Comparison of ENCODE assay signal across 8 mouse cellular contexts in the genomic region with DNA sequence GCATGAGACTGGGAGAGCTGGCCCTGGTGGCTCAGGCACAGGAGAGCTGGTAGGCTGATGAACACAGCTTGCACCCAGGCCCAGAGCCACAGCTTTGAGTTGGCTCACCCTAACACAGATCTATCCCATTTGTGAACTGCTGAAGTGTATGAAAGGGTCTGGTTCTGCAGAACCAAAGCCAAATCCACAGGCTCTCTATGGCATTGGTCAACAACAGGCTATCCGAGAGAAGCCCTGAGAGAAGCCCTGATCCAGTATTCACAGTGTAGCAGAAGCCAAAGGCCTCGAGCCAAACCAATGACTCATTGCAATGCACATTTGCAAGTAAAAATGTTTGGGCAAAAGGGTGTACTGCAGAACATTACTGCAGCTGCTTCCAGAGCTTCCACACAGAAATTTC. TPM values are rescaled to one million over a fixed set of nuclear protein-coding genes. Genes with fewer than 3 reads are reported as not detected.
DNase-seq lines count a peak whose midpoint lies in the region; TF ChIP-seq lines count a peak whose summit lies in the region.

No protein-coding gene starts in this region.

- 0 out of 2 replicates have a peak, but pooled peaks cover 3% of the 10 kb centered on the region for H3K4me1 ChIP-seq in lung, adult 2 months (ENCODE audit: control insufficient read depth, insufficient read depth, low read length)
- 0 out of 2 replicates have a peak, but pooled peaks cover 2% of the 10 kb centered on the region for H3K4me1 ChIP-seq in cerebellum, adult 2 months (ENCODE audit: control insufficient read depth, insufficient read depth, low read length)

- TF ChIP-seq POLR2A in lung, adult 2 months (IDR thresholded peaks at IDR 0.05; ENCODE audit: borderline replicate concordance, extremely low read depth, low read depth, low read length) = no peak
- no peak for TF ChIP-seq POLR2A in cerebellum, adult 2 months (IDR thresholded peaks at IDR 0.05; ENCODE audit: borderline replicate concordance, insufficient read depth, low read length)

- 0 out of 2 replicates have a peak overlapping the region, but pooled peaks have one; percentile 3 for H3K27ac ChIP-seq in cerebellum, adult 2 months (ENCODE audit: insufficient read depth, low read length)

- no peak for TF ChIP-seq CTCF in lung, adult 2 months (IDR thresholded peaks at IDR 0.05; ENCODE audit: insufficient read depth, low read length)
- TF ChIP-seq CTCF in cerebellum, adult 2 months (IDR thresholded peaks at IDR 0.05; ENCODE audit: borderline replicate concordance, insufficient read depth, low read depth, low read length) = no peak

- WGBS in lung, adult 2 months = 44% methylated on average over 2 of the region's 2 CpGs
- 5% methylated on average over 2 of the region's 2 CpGs for WGBS in cerebellum, adult 2 months

- H3K4me3 ChIP-seq in lung, adult 2 months (replicated peaks; ENCODE audit: extremely low read depth, low read depth, low read length) = no peak overlapping the region
- H3K4me3 ChIP-seq in cerebellum, adult 2 months (replicated peaks; ENCODE audit: insufficient read depth, low read depth, low read length) = no peak overlapping the region

- H3K27me3 ChIP-seq in cerebellum, adult 2 months (ENCODE audit: control insufficient read depth, insufficient read depth, low read length) = no peaks in the 10 kb centered on the region

- DNase-seq in lung, adult 18-20 months = peak; percentile 32 to 40
- DNase-seq in lung, adult 2 months = no peak
- DNase-seq in cerebellum, adult 2 months = peak; percentile 59 to 83
- peak; percentile 67 for DNase-seq in gastrocnemius, postnatal 25 days
- peak; percentile 56 to 88 for DNase-seq in layer of hippocampus, postnatal 14 days (ENCODE audit: low spot score in 2 of 2)
- peak; percentile 26 to 61 for DNase-seq in right cerebral cortex, adult 2 months (ENCODE audit: low spot score in 2 of 2)
- DNase-seq in natural killer cell, adult 2 months (ENCODE audit: low spot score in 2 of 2) = no peak
- no peak for DNase-seq in liver

RNA-seq across cellular contexts. Expression of a gene that starts 45.3 kb away (rescaled TPM):
- polyA plus RNA-seq in lung, adult 2 months (2012; rRNA removed) = 4.1 and 7.1 TPM in 2 replicates
- 27.4 and 29.5 TPM in 2 replicates for polyA plus RNA-seq in cerebellum, adult 2 months (2012; rRNA removed)
- 10 to 100 TPM; 15.3 to 16.8 TPM for total RNA-seq in gastrocnemius, postnatal 25 days (2021)
- 10 to 100 TPM; 31.8 to 32.6 TPM for total RNA-seq in layer of hippocampus, postnatal 14 days (2021)

Comparison
In these comparisons a context has a peak if more than half of its experiments do, and no peak if none do; other contexts are left out.
1. DNase-seq: peak in lung, adult 18-20 months (2 of 2), cerebellum, adult 2 months (2 of 2), gastrocnemius, postnatal 25 days (single experiment), layer of hippocampus, postnatal 14 days (2 of 2) and right cerebral cortex, adult 2 months (2 of 2); none in lung, adult 2 months (single experiment), natural killer cell, adult 2 months (0 of 2) and liver (single experiment).